Mouse (Mus musculus) retina, postnatal 1 day (tissue): ENCODE results near the gene Tsfm.
"Not testable (repeated sequence)": the region's sequence is repeated elsewhere in the genome, so short reads cannot be mapped to it uniquely, and the experiment has no call there.

Experiments used
- DNase-seq: peaks from one replicate; pipeline ENCODE4 v3.0.0-alpha.2; 2012

Gene Tsfm

GRCm38 (mm10) chr10:127063239-127063872 is 32.7 kb upstream of the Tsfm start, which contains the start of gene Cdk4:
Gene Cdk4 (plus strand): TSS chr10:127063534.
- DNase-seq = peak; percentile 100

- no peak for DNase-seq
Measured at GRCm38 (mm10) chr10:127062503-127062902, 31.9 kb upstream of the Tsfm start.

- not testable (repeated sequence) for DNase-seq
Measured at GRCm38 (mm10) chr10:127062101-127062500, 31.5 kb upstream of the Tsfm start.

GRCm38 (mm10) chr10:127061513-127061912 is 30.9 kb upstream of the Tsfm start:
- no peak for DNase-seq

- DNase-seq = no peak
Measured at GRCm38 (mm10) chr10:127061085-127061484, 30.4 kb upstream of the Tsfm start.

GRCm38 (mm10) chr10:127059968-127060916 is 29.6 kb upstream of the Tsfm start, which contains the start of gene March9:
Gene March9 (minus strand): TSS chr10:127060184.
- peak; percentile 86 for DNase-seq

- DNase-seq = peak; percentile 50
Measured at GRCm38 (mm10) chr10:127059174-127059967, 28.7 kb upstream of the Tsfm start.

GRCm38 (mm10) chr10:127058708-127059107 is 28.1 kb upstream of the Tsfm start:
- DNase-seq = no peak

- peak; percentile 91 for DNase-seq
Measured at GRCm38 (mm10) chr10:127058161-127058560, 27.5 kb upstream of the Tsfm start.

GRCm38 (mm10) chr10:127056490-127056889 is 25.9 kb upstream of the Tsfm start:
- DNase-seq = no peak

GRCm38 (mm10) chr10:127055406-127055805 is 24.8 kb upstream of the Tsfm start:
- no peak for DNase-seq

GRCm38 (mm10) chr10:127054646-127055045 is 24.0 kb upstream of the Tsfm start:
- no peak for DNase-seq

- no peak for DNase-seq
Measured at GRCm38 (mm10) chr10:127050119-127050474, 19.5 kb upstream of the Tsfm start.

- DNase-seq = no peak
Measured at GRCm38 (mm10) chr10:127049395-127050118, 18.9 kb upstream of the Tsfm start.

- no peak for DNase-seq
Measured at GRCm38 (mm10) chr10:127048608-127049394, 18.2 kb upstream of the Tsfm start.

- DNase-seq = no peak
Measured at GRCm38 (mm10) chr10:127047954-127048353, 17.3 kb upstream of the Tsfm start, which contains the start of gene Cyp27b1. Gene Cyp27b1 (plus strand): TSS chr10:127048250.

- no peak for DNase-seq
Measured at GRCm38 (mm10) chr10:127043187-127043586, 12.5 kb upstream of the Tsfm start.

- DNase-seq = no peak
Measured at GRCm38 (mm10) chr10:127042468-127043115, 12.0 kb upstream of the Tsfm start.

GRCm38 (mm10) chr10:127041774-127042338 is 11.2 kb upstream of the Tsfm start:
- peak; percentile 94 for DNase-seq

- no peak for DNase-seq
Measured at GRCm38 (mm10) chr10:127041274-127041766, 10.7 kb upstream of the Tsfm start, which contains the start of the genes Mettl1 and Eef1akmt3. Gene Mettl1 (plus strand): TSS chr10:127041414. Gene Eef1akmt3 (minus strand): TSS chr10:127041513.
